Mouse (Mus musculus) midbrain, postnatal 0 days (tissue): ENCODE measurements at regions not wholly inside any gene's neighbourhood (a gene's known extent, or its start where the extent isn't known, plus 50 kb on each side); places are given as distances from the start of the nearest gene placed in this dataset.

Experiments
- ATAC-seq: fragments of 200-750 bp; cut with Nextera tagmentation; 2 replicates; pipeline ENCODE4 v1.8.0; 2017; ENCODE audit warnings: moderate number of reproducible peaks, mild to moderate bottlenecking, moderate TSS enrichment, moderate library complexity; ENCODE audit not compliant: low FRiP score
- DNase-seq: peaks from one replicate; pipeline ENCODE4 v3.0.0-alpha.2; 2015; ENCODE audit warnings: low spot score
- H3K27ac ChIP-seq: fragments of 300-500 bp; sonication (generic); 2 replicates; pipeline ENCODE4 v1.5.1; 2014; ENCODE audit warnings: low read depth, mild to moderate bottlenecking, low read length, mixed read lengths
- H3K27me3 ChIP-seq: fragments of 300-500 bp; sonication (generic); 2 replicates; pipeline ENCODE4 v1.6.1; 2014; ENCODE audit warnings: low read length, control low read depth, mixed read lengths; ENCODE audit not compliant: insufficient read depth
- H3K36me3 ChIP-seq: fragments of 300-500 bp; sonication (generic); 2 replicates; pipeline ENCODE4 v1.6.1; 2014; ENCODE audit warnings: low read length, control low read depth, mixed read lengths; ENCODE audit not compliant: insufficient read depth
- H3K4me1 ChIP-seq: fragments of 300-500 bp; sonication (generic); 2 replicates; pipeline ENCODE4 v1.6.1; 2014; ENCODE audit warnings: mild to moderate bottlenecking, control low read depth, antibody characterized with exemption, low read length, mixed read lengths; ENCODE audit not compliant: insufficient read depth
- H3K4me2 ChIP-seq: fragments of 300-500 bp; sonication (generic); 2 replicates; pipeline ENCODE4 v1.6.1; 2014; ENCODE audit warnings: low read depth, mild to moderate bottlenecking, low read length, mixed read lengths; ENCODE audit not compliant: poor library complexity, severe bottlenecking
- H3K4me3 ChIP-seq: fragments of 300-500 bp; sonication (generic); 2 replicates; pipeline ENCODE4 v1.5.1; 2014; ENCODE audit warnings: low read depth, mild to moderate bottlenecking, low read length, moderate library complexity
- H3K9ac ChIP-seq: fragments of 300-500 bp; sonication (generic); replicated peaks from 2 replicates; pipeline ENCODE4 v1.6.1; 2014; ENCODE audit warnings: mild to moderate bottlenecking, low read length, moderate library complexity, mixed read lengths; ENCODE audit not compliant: poor library complexity, severe bottlenecking
- H3K9me3 ChIP-seq: fragments of 300-500 bp; sonication (generic); 2 replicates; pipeline ENCODE4 v1.6.1; 2016; ENCODE audit warnings: low read length, control low read depth
- CTCF ChIP-seq: IDR thresholded peaks from 2 replicates; pipeline ENCODE4 v1.5.1; 2016; ENCODE audit warnings: antibody characterized with exemption, mild to moderate bottlenecking
- WGBS: fragments of 180-500 bp; shearing (Covaris S2); extraction: QIAGEN DNeasy Blood & Tissue Kit; methylation state at CpG from one replicate; pipeline ENCODE4 v1.1.7; 2014; 5-methylcytosine and 5-hydroxymethylcytosine counted together

- H3K27me3 ChIP-seq, result no peaks in the 10 kb centered on the region
- 89% methylated on average over 1 of the region's 1 CpGs for WGBS
Measured at GRCm38 (mm10) chr4:106121306-106121705, 194.7 kb upstream of the Usp24 start.

GRCm38 (mm10) chr4:106123038-106123654, 192.9 kb upstream of the Usp24 start:
- WGBS, result 88% methylated on average over 8 of the region's 8 CpGs
- TF ChIP-seq CTCF, result no peak
- H3K9me3 ChIP-seq, result no peaks in the 10 kb centered on the region
- DNase-seq, result no peak
- no peak for ATAC-seq
- no peak overlapping the region for H3K9ac ChIP-seq
- no peaks in the 10 kb centered on the region for H3K4me1 ChIP-seq
- no peaks in the 10 kb centered on the region for H3K36me3 ChIP-seq
- H3K27me3 ChIP-seq, result no peaks in the 10 kb centered on the region
- H3K4me2 ChIP-seq, result no peak overlapping the region
- H3K27ac ChIP-seq, result no peak overlapping the region
- no peak overlapping the region for H3K4me3 ChIP-seq

More at GRCm38 (mm10) chr4:106121306-106121705, 194.7 kb upstream of the Usp24 start:
- Histone ChIP-seq H3K4me1 (no peaks in the 10 kb centered on the region), H3K4me2 (no peak overlapping the region), H3K9me3 (no peaks in the 10 kb centered on the region), H3K27ac (no peak overlapping the region), H3K36me3 (no peaks in the 10 kb centered on the region), H3K9ac (no peak overlapping the region), H3K4me3 (no peak overlapping the region)
- DNase-seq (no peak), ATAC-seq (no peak)
- no peak for TF ChIP-seq CTCF

- 17% methylated on average over 5 of the region's 5 CpGs for WGBS
- no peak overlapping the region for H3K4me2 ChIP-seq
- ATAC-seq, result no peak
- no peak overlapping the region for H3K9ac ChIP-seq
- no peaks in the 10 kb centered on the region for H3K36me3 ChIP-seq
- no peak for TF ChIP-seq CTCF
- no peak overlapping the region for H3K4me3 ChIP-seq
- no peak overlapping the region for H3K27ac ChIP-seq
- no peaks in the 10 kb centered on the region for H3K4me1 ChIP-seq
- no peak for DNase-seq
- no peaks in the 10 kb centered on the region for H3K27me3 ChIP-seq
- H3K9me3 ChIP-seq, result no peaks in the 10 kb centered on the region
Measured at GRCm38 (mm10) chr4:106127199-106127598, 188.8 kb upstream of the Usp24 start.

GRCm38 (mm10) chr4:106127641-106128040, 188.4 kb upstream of the Usp24 start:
- no peak overlapping the region for H3K4me2 ChIP-seq
- ATAC-seq, result no peak
- H3K27me3 ChIP-seq, result no peaks in the 10 kb centered on the region
- no peaks in the 10 kb centered on the region for H3K4me1 ChIP-seq
- 50% methylated on average over 7 of the region's 7 CpGs for WGBS
- H3K9ac ChIP-seq, result no peak overlapping the region
- TF ChIP-seq CTCF, result peak; percentile 69
- no peak overlapping the region for H3K27ac ChIP-seq
- peak; percentile 45 for DNase-seq
- H3K36me3 ChIP-seq, result no peaks in the 10 kb centered on the region
- no peak overlapping the region for H3K4me3 ChIP-seq
- no peaks in the 10 kb centered on the region for H3K9me3 ChIP-seq

- WGBS, result 88% methylated on average over 7 of the region's 7 CpGs
- H3K9me3 ChIP-seq, result no peaks in the 10 kb centered on the region
- H3K4me1 ChIP-seq, result no peaks in the 10 kb centered on the region
- H3K36me3 ChIP-seq, result no peaks in the 10 kb centered on the region
- no peak overlapping the region for H3K27ac ChIP-seq
- no peak overlapping the region for H3K9ac ChIP-seq
- no peak overlapping the region for H3K4me2 ChIP-seq
- H3K4me3 ChIP-seq, result no peak overlapping the region
- no peak for DNase-seq
- H3K27me3 ChIP-seq, result no peaks in the 10 kb centered on the region
- TF ChIP-seq CTCF, result no peak
- no peak for ATAC-seq
Measured at GRCm38 (mm10) chr4:106129327-106129726, 186.7 kb upstream of the Usp24 start.

GRCm38 (mm10) chr4:106129803-106130202, 186.2 kb upstream of the Usp24 start:
- no peak for TF ChIP-seq CTCF
- Histone ChIP-seq H3K27ac (no peak overlapping the region), H3K9me3 (no peaks in the 10 kb centered on the region), H3K36me3 (no peaks in the 10 kb centered on the region), H3K4me2 (no peak overlapping the region), H3K9ac (no peak overlapping the region), H3K27me3 (no peaks in the 10 kb centered on the region), H3K4me3 (no peak overlapping the region), H3K4me1 (no peaks in the 10 kb centered on the region)
- 96% methylated on average over 2 of the region's 2 CpGs for WGBS
- DNase-seq (no peak), ATAC-seq (no peak)
